Mouse (Mus musculus) C2C12 (cell line): ENCODE measurements at regions not wholly inside any gene's neighbourhood (a gene's known extent, or its start where the extent isn't known, plus 50 kb on each side); places are given as distances from the start of the nearest gene placed in this dataset.

Experiments
- CTCF ChIP-seq: IDR thresholded peaks from one replicate; pipeline ENCODE4 v1.5.1; 2011; ENCODE audit not compliant: control insufficient read depth, insufficient read depth, insufficient read length
- FOSL1 ChIP-seq: IDR thresholded peaks from one replicate; pipeline ENCODE4 v1.8.0; 2011; ENCODE audit warnings: mild to moderate bottlenecking, low read length; ENCODE audit not compliant: poor library complexity, insufficient read depth, severe bottlenecking
- MAX ChIP-seq: IDR thresholded peaks from one replicate; pipeline ENCODE4 v1.6.1; 2011; ENCODE audit warnings: mild to moderate bottlenecking, control low read depth
- USF1 ChIP-seq: IDR thresholded peaks from one replicate; pipeline ENCODE4 v1.6.1; 2011; ENCODE audit warnings: low read depth, mild to moderate bottlenecking, control low read depth, moderate library complexity

- TF ChIP-seq CTCF (no peak), USF1 (no peak), FOSL1 (no peak), MAX (no peak)
These were observed 106.7 kb upstream of the Pik3r1 start for GRCm38 (mm10) chr13:101874761-101875160.
